Mouse (Mus musculus) kidney, embryonic 14.5 days (tissue): ENCODE measurements around the gene Ugt1a7c. TPM values are rescaled to one million over a fixed set of nuclear protein-coding genes. Genes with fewer than 3 reads are reported as not detected.

Experiments used
- ATAC-seq: fragments of 200-750 bp; cut with Nextera tagmentation; 2 replicates; pipeline ENCODE4 v1.8.0; 2017; ENCODE audit warnings: moderate number of reproducible peaks, mild to moderate bottlenecking, moderate TSS enrichment, moderate library complexity; ENCODE audit not compliant: low FRiP score, low TSS enrichment
- H3K27ac ChIP-seq: fragments of 300-500 bp; sonication (generic); 2 replicates; pipeline ENCODE4 v1.5.1; 2014; ENCODE audit warnings: low read depth, mild to moderate bottlenecking, low read length, moderate library complexity, mixed read lengths
- H3K27me3 ChIP-seq: fragments of 300-500 bp; sonication (generic); 2 replicates; pipeline ENCODE4 v1.6.1; 2014; ENCODE audit warnings: mild to moderate bottlenecking, low read length; ENCODE audit not compliant: control insufficient read depth, insufficient read depth
- H3K36me3 ChIP-seq: fragments of 300-500 bp; sonication (generic); 2 replicates; pipeline ENCODE4 v1.6.1; 2014; ENCODE audit warnings: low read length, mixed read lengths; ENCODE audit not compliant: control insufficient read depth, insufficient read depth
- H3K4me1 ChIP-seq: fragments of 300-500 bp; sonication (generic); 2 replicates; pipeline ENCODE4 v1.6.1; 2014; ENCODE audit warnings: low read length, mixed read lengths; ENCODE audit not compliant: control insufficient read depth, insufficient read depth
- H3K4me2 ChIP-seq: fragments of 300-500 bp; sonication (generic); replicated peaks from 2 replicates; pipeline ENCODE4 v1.6.1; 2014; ENCODE audit warnings: low read depth, mild to moderate bottlenecking, low read length
- H3K4me3 ChIP-seq: fragments of 300-500 bp; sonication (generic); 2 replicates; pipeline ENCODE4 v1.5.1; 2014; ENCODE audit warnings: mild to moderate bottlenecking, low read length
- H3K9ac ChIP-seq: fragments of 300-500 bp; sonication (generic); 2 replicates; pipeline ENCODE4 v1.6.1; 2014; ENCODE audit warnings: low read depth, mild to moderate bottlenecking, low read length, moderate library complexity
- H3K9me3 ChIP-seq: fragments of 300-500 bp; sonication (generic); 2 replicates; pipeline ENCODE4 v1.6.1; 2016; ENCODE audit warnings: low read length; ENCODE audit not compliant: control insufficient read depth
- WGBS: fragments of 180-500 bp; shearing (Covaris S2); extraction: QIAGEN DNeasy Blood & Tissue Kit; methylation state at CpG from one replicate; pipeline ENCODE4 v1.1.7; 2014; 5-methylcytosine and 5-hydroxymethylcytosine counted together
- polyA plus RNA-seq: library from polyadenylated mRNA; unstranded; fragments of >200 nt; fragmentation: Nextera tagmentation; extraction: Ambion mirVana; gene quantifications from 2 replicates; pipeline ENCODE4 v1.2.1, GENCODE M21; 2014

Gene Ugt1a7c
- polyA plus RNA-seq, 1 experiment from 2014 or later, result 6.1 TPM

- Histone ChIP-seq H3K4me1 (no peaks in the 10 kb centered on the region), H3K4me2 (no peak overlapping the region), H3K9ac (no peak overlapping the region), H3K36me3 (no peaks in the 10 kb centered on the region), H3K9me3 (peaks cover 90% of the 10 kb centered on the region), H3K4me3 (no peak overlapping the region), H3K27me3 (no peaks in the 10 kb centered on the region), H3K27ac (no peak overlapping the region)
- no peak for ATAC-seq
- 82% methylated on average over 3 of the region's 3 CpGs for WGBS
Observed at GRCm38 (mm10) chr1:88229566-88229965, 134.7 kb downstream of the Ugt1a7c start.

- no peaks in the 10 kb centered on the region for H3K27me3 ChIP-seq
- no peaks in the 10 kb centered on the region for H3K36me3 ChIP-seq
- no peak for ATAC-seq
- H3K9me3 ChIP-seq, result peaks cover 94% of the 10 kb centered on the region
- H3K4me3 ChIP-seq, result no peak overlapping the region
- H3K4me2 ChIP-seq, result no peak overlapping the region
- no peak overlapping the region for H3K27ac ChIP-seq
- no peak overlapping the region for H3K9ac ChIP-seq
- H3K4me1 ChIP-seq, result no peaks in the 10 kb centered on the region
- 88% methylated on average over 5 of the region's 5 CpGs for WGBS
Observed at GRCm38 (mm10) chr1:88229986-88230385, 135.1 kb downstream of the Ugt1a7c start.

GRCm38 (mm10) chr1:88230421-88230820, 135.6 kb downstream of the Ugt1a7c start:
- Histone ChIP-seq H3K36me3 (no peaks in the 10 kb centered on the region), H3K27me3 (no peaks in the 10 kb centered on the region), H3K9me3 (peaks cover 97% of the 10 kb centered on the region), H3K27ac (no peak overlapping the region), H3K4me3 (no peak overlapping the region), H3K9ac (no peak overlapping the region), H3K4me2 (no peak overlapping the region), H3K4me1 (no peaks in the 10 kb centered on the region)
- ATAC-seq, result no peak
- WGBS, result 70% methylated on average over 7 of the region's 7 CpGs

GRCm38 (mm10) chr1:88230981-88231802, 136.3 kb downstream of the Ugt1a7c start:
- Histone ChIP-seq H3K36me3 (no peaks in the 10 kb centered on the region), H3K4me3 (no peak overlapping the region), H3K4me1 (no peaks in the 10 kb centered on the region), H3K9me3 (peaks cover 97% of the 10 kb centered on the region), H3K27ac (no peak overlapping the region), H3K4me2 (no peak overlapping the region), H3K9ac (no peak overlapping the region), H3K27me3 (no peaks in the 10 kb centered on the region)
- WGBS, result 76% methylated on average over 6 of the region's 6 CpGs
- ATAC-seq, result no peak

GRCm38 (mm10) chr1:88231803-88232499, 137.1 kb downstream of the Ugt1a7c start:
- H3K4me2 ChIP-seq, result no peak overlapping the region
- no peak for ATAC-seq
- no peaks in the 10 kb centered on the region for H3K36me3 ChIP-seq
- no peaks in the 10 kb centered on the region for H3K4me1 ChIP-seq
- H3K9ac ChIP-seq, result no peak overlapping the region
- WGBS, result 67% methylated on average over 7 of the region's 7 CpGs
- H3K9me3 ChIP-seq, result peaks cover 95% of the 10 kb centered on the region
- no peaks in the 10 kb centered on the region for H3K27me3 ChIP-seq
- H3K4me3 ChIP-seq, result no peak overlapping the region
- H3K27ac ChIP-seq, result no peak overlapping the region

GRCm38 (mm10) chr1:88232664-88233380, 138.0 kb downstream of the Ugt1a7c start:
- no peak for ATAC-seq
- H3K27ac ChIP-seq, result no peak overlapping the region
- peaks cover 95% of the 10 kb centered on the region for H3K9me3 ChIP-seq
- WGBS, result 57% methylated on average over 3 of the region's 3 CpGs
- no peaks in the 10 kb centered on the region for H3K4me1 ChIP-seq
- no peak overlapping the region for H3K9ac ChIP-seq
- H3K4me3 ChIP-seq, result no peak overlapping the region
- H3K4me2 ChIP-seq, result no peak overlapping the region
- no peaks in the 10 kb centered on the region for H3K36me3 ChIP-seq
- H3K27me3 ChIP-seq, result no peaks in the 10 kb centered on the region

GRCm38 (mm10) chr1:88233421-88234247, 138.8 kb downstream of the Ugt1a7c start:
- Histone ChIP-seq H3K27me3 (no peaks in the 10 kb centered on the region), H3K27ac (no peak overlapping the region), H3K9ac (no peak overlapping the region), H3K9me3 (peaks cover 95% of the 10 kb centered on the region), H3K4me1 (no peaks in the 10 kb centered on the region), H3K4me2 (no peak overlapping the region), H3K4me3 (no peak overlapping the region), H3K36me3 (no peaks in the 10 kb centered on the region)
- 72% methylated on average over 14 of the region's 14 CpGs for WGBS
- ATAC-seq, result no peak

- no peaks in the 10 kb centered on the region for H3K4me1 ChIP-seq
- H3K9me3 ChIP-seq, result peaks cover 95% of the 10 kb centered on the region
- no peak overlapping the region for H3K9ac ChIP-seq
- no peak overlapping the region for H3K4me2 ChIP-seq
- ATAC-seq, result no peak
- H3K27me3 ChIP-seq, result no peaks in the 10 kb centered on the region
- 65% methylated on average over 4 of the region's 4 CpGs for WGBS
- no peak overlapping the region for H3K4me3 ChIP-seq
- H3K36me3 ChIP-seq, result no peaks in the 10 kb centered on the region
- H3K27ac ChIP-seq, result no peak overlapping the region
Observed at GRCm38 (mm10) chr1:88234248-88234610, 139.4 kb downstream of the Ugt1a7c start.
